Mouse (Mus musculus) heart, adult 9 months (tissue): Measurements from ENCODE around the gene Arel1.

Experiments
- DNase-seq, 2 experiments: peaks; one replicate each; pipeline ENCODE4 v3.0.0; 2022; ENCODE audit warnings: low spot score in 2 of 2

Arel1 gene

DNA sequence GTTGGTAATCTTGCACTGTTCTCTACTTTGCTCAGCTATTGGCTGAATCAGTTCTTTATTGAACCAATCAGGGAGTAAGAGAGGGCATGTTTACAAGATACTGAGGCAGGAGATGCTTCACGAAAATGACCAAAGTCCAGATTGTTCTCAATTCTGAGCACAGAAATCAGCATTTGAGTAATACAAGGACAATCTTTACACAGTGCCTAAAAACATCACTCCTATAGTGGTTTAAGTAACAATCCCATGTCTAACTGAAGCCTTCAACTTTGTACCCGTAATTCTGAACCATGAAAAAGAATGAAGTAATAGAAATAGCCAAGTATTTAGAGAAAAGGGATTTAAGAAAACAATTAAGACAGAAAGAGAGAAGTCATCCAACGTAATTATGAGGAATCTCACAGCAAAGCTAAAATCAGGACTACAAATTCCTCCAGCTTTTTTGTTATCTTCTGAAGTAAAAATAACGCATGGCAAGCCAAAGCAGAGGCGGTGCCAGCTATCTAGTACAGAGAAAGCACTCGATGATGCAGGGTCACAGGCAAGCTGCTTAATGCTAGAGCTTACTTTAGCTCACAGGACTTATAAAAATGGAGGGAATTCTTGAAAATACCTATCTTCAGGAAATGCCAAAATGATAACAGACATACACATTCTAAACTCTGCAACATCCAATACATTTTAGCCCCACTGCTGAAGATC is 22.0 kb downstream of the Arel1 start:
- DNase-seq = peak in 1 of 2 experiments; percentile 39

DNA sequence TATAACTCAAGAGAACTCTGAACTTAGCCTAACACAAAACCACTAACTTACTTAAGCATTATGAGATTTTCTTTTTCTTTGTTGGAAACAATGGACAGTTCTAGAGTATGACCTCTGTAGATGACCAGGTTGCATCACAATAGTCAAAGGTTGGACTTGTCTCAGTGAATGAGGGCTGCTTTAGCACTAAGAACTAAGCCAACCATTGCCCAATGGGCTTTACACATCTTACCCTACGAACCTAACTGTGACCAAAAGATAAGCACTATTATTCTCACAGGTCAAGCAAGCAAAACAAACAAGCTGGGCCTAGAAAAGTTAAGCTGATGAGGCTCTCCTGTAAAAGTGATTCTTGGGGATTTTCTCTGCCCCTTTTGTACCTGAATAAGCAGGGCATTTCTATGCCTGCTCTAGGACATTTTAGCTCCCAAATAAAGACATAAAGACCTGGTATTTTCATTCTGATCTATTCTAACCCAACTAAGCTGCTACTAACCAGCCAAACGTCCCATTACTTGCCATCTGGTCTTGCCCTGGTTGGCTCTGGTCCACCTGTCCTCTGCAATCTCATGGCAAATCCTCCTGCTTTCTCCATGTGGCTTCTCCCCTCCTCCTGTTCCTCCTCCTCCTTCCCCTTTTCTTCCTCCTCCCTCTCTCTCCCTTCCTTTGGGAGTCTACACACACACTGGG is 22.7 kb downstream of the Arel1 start:
- DNase-seq = no peak

GRCm38 (mm10) chr12:84944813-84945553 is 25.7 kb downstream of the Arel1 start:
- no peak for DNase-seq

- DNase-seq = no peak
These were observed 26.4 kb downstream of the Arel1 start for GRCm38 (mm10) chr12:84944150-84944812.

DNA sequence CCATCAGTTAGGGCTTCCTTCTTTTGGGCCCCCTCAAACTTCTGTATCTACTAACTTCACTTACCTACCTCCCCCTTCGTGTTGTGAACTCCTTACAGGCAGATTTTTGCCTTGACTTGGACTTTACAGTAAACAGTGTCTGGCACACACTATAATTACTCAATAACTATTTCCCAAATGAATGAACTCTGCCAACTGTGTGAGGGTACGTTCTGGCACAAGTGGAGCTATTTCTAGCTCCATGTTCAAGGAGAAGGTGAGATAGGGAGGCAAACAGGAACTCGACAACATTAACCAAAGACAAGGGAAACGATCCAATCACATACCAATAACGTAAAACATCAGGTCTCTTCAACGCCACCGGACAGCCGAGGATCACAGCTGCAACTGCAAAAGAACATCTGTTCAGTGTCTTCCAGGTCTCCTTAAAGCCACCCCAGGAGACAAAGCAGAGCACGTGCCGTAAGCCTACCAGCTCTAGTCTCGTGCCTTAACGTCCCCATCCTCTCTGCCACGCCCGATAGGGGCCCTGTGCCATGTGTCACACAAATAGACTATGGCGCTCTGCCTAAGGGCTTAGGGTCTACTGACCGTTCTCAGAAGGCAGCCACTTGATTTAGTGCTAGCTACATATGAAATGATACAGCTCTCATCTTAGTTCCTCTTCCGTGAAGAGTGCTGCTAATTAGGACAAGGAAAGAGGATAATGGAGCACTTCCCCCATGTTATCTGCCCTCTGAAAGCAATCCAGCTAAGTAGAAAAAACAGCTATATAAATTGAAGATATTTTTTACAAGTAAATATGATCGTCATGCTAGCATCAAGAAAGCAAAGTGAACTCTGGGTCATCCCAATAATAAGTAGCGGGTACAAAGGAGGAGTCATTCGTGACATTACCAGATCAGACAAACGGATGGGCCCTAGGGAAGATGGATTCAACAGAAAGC is 27.4 kb downstream of the Arel1 start:
- DNase-seq = peak; percentile 38 to 50

DNA sequence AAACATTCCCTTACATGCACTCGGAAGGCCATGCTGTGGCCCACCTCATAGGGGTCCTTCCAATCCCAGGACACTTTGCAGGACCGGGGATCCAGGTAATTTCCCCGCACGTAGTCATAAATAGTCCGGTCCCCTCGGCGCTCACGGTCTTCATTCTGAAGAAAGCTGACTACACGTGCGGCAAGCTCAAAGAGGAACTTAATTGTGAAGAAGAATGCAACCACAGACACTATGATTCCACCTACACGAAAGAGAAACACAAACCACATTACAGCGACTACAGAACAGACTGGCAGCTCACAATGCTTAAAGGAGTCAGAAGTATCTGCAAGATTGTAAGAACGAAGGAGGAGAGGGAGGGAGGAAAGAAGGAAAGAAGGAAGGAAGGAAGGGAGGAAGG is 29.0 kb downstream of the Arel1 start:
- no peak for DNase-seq

- no peak for DNase-seq
These were observed 30.4 kb downstream of the Arel1 start for GRCm38 (mm10) chr12:84940343-84940742.

DNA sequence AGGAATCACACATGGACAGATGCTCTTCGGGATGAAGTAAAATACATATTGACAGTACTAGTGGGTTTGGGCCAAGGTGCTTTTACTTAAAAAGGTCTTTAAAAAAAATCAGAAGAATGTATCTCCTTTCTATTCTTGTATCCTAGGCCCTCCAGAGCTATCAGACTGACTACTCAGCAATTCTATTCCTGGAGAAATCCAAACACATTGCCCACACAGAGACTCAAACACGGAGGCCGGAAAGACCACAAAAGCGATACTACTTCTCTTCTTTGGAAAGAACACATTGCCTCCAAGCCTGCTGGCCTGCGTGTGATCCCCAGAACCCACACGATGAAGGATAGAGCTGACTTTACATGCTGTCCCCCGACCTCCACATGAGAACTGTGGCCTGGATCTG is 31.6 kb downstream of the Arel1 start:
- DNase-seq = no peak

DNA sequence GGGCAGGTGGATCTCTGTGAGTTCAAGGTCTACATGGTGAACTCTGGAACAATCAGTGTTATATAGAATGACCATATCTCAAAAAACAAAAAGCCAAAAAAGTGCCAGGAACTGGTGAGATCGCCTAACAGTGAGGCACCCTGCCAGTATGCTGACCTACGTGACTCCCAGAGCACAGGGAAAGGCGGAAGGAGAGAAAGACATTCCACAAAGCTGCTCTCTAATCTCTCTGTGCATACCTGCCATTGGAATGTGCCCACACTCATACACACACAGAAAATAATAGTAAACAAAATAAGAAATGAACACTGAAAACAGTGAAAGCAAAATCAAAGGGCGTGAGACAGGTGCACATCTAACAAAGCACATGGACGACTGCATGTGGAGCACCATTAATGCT is 35.4 kb downstream of the Arel1 start:
- no peak for DNase-seq

- no peak for DNase-seq
These were observed 38.5 kb downstream of the Arel1 start for GRCm38 (mm10) chr12:84932210-84932609.

GRCm38 (mm10) chr12:84926542-84926941 is 44.2 kb downstream of the Arel1 start:
- no peak for DNase-seq

DNA sequence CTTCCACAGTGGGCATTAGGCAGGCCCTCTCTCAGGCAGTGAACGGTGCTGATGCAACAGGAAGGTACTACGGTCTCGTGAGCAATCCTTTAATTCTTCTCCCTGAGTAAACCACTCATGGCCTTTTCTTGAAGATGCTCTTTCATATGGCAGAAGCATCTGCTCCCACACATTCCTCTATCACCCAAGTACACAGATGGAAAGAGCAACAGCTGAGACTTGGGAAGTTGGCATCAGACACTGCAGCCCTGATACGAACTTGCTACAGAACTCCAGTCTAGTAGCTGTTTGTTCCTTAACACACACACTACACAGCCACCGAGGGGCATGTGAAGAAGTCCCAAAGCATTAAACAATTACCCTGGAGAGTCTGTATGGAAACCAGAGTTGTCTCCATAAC is 46.4 kb downstream of the Arel1 start:
- no peak for DNase-seq

DNA sequence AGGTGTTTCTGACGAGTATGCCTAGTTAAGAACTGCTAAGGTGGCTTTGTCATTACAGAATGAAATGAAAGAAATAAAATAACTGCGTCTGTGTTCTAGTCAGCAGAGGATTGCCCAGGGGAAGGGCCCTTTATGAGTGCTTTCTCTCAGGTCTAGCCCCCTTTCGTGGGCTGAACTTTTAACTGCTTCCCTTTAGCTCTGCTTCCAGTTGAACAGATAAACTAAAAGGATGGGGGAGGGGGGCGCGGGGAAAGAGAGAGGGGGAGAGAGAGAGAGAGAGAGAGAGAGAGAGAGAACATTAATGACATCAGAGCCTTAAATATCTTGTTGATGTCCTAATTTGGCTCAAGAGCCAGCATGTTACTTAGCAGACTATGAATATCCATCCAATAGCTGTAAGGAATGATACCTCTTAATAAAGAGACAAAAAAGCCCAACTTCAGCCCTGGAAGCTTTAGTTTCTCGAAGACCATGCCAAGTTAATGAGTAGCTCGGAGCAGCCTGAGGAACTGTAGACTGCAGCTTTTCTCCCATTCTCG is 48.8 kb downstream of the Arel1 start:
- DNase-seq = no peak

DNA sequence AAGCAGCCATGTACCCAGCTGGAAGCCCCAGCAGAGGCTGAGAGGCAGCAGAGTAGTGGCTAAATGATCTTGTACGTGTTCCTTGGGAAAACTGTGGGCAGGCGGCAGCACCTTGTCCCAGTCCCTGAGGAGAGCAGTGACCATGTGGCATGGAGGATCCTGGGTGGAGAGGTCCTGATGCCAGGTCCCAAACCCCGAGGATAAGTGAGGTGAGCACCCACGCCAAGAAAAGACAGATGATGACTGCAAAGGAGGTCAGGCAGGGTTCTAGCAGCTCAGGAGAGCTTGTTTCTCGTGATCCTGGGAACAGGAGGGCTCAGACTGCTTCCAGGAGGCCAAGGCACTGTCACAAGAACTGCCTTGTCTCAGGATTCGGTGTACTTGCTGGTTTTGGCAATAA is 51.9 kb downstream of the Arel1 start:
- DNase-seq = no peak

DNA sequence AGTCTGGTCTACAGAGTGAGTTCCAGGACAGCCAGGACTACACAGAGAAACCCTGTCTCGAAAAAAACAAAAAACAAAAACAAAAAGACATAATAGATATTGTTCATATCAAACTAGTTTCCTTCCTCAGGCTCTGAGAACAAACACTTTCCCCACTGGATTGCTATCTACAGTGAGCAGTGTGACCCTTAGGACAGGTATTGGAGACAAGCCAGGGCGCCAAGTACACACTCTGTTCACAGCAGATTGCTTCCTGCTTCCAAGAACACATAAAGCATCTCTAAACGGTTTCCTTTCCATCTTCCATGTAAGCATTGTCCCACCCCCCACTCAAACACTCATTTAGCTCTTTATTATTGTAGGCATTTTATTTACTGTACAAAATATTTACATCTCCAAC is 52.9 kb downstream of the Arel1 start:
- no peak for DNase-seq

DNA sequence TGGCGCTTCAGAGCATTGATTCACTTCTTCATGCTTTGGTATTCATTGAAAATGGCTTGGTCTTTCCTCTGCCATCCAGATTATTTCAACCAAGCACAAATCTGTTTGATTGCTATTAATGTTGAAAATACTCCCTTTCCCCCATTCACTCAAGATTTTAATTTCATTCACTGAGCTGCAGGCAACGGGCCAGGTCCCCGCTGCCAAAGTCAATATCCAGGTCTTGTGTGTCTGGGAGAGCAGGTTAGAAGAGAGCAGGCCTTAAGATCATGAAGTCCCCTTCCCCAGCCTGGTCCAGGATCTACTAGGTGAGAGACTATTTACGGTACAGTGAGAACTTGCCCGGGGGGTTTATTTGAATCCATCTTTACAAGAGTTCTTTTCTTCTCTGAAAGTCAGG is 55.7 kb downstream of the Arel1 start:
- DNase-seq = no peak

- DNase-seq = no peak
These were observed 58.0 kb downstream of the Arel1 start for GRCm38 (mm10) chr12:84912652-84913104.

DNA sequence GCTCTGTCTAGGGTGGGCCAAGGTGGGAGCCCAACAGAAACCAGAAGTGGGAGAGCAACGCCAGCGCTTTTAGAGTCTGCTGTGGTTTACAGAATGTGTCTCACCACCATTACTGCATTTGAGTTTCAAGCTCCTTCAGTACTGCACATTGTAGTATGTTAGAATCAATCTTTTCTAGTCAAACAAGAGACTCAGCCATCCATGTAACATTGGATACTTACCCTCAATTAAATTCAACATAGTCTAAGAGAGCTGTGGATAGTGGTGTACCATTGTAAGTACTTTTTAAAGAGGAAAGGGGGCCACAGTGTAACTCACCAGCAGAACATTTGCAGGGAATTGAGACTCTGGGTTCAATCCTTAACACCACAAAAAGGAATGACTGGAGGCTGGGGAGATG is 59.1 kb downstream of the Arel1 start:
- no peak for DNase-seq

DNA sequence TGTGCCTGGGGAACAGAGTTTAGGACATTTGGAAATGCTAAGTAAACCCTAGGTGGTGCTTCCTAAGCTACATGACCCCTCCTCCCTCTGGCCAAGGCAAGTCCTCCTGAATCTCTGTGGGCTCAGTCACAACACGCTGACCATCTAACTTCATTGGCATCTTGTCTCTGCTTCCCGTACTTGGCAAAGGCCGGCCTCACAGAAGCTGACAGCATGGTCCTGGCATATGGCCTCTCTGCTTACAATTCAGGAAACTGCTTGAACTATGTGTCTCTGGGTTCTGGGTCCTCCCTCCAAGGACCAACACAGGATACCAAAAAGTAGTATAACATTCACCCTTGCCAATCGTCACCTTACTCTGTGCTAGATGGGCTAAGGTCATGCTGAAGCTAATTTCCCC is 60.6 kb downstream of the Arel1 start:
- no peak for DNase-seq

- peak; percentile 58 to 68 for DNase-seq
These were observed 62.8 kb downstream of the Arel1 start for GRCm38 (mm10) chr12:84907627-84908480.
